Mouse (Mus musculus) ES-Bruce4 (cell line): Measurements from ENCODE around the gene Pla2g2d. TPM values are rescaled to one million over a fixed set of nuclear protein-coding genes. Genes with fewer than 3 reads are reported as not detected.

ENCODE experiments used
- H3K27ac ChIP-seq: 2 replicates; pipeline ENCODE4 v1.5.1; 2012; ENCODE audit warnings: low read length, inconsistent platforms; ENCODE audit not compliant: insufficient read depth
- H3K27me3 ChIP-seq: 2 replicates; pipeline ENCODE4 v1.6.1; 2012; ENCODE audit warnings: mild to moderate bottlenecking, low read length, inconsistent platforms; ENCODE audit not compliant: control insufficient read depth, poor library complexity, insufficient read depth, severe bottlenecking
- H3K36me3 ChIP-seq: 2 replicates; pipeline ENCODE4 v1.6.1; 2012; ENCODE audit warnings: inconsistent platforms, mild to moderate bottlenecking, low read length, moderate library complexity; ENCODE audit not compliant: control insufficient read depth, poor library complexity, insufficient read depth, severe bottlenecking
- H3K4me1 ChIP-seq: one replicate; pipeline ENCODE4 v1.8.1; 2011; ENCODE audit warnings: low read length; ENCODE audit not compliant: control insufficient read depth, insufficient read depth
- H3K4me3 ChIP-seq: 2 replicates; pipeline ENCODE4 v1.5.1; 2011; ENCODE audit warnings: low read depth, mild to moderate bottlenecking, low read length
- H3K9ac ChIP-seq: 2 replicates; pipeline ENCODE4 v1.6.1; 2012; ENCODE audit warnings: low read depth, mild to moderate bottlenecking, inconsistent platforms; ENCODE audit not compliant: poor library complexity, severe bottlenecking
- H3K9me3 ChIP-seq: replicated peaks from 2 replicates; pipeline ENCODE4 v1.6.1; 2012; ENCODE audit warnings: mild to moderate bottlenecking, low read length, inconsistent platforms; ENCODE audit not compliant: control insufficient read depth, poor library complexity, insufficient read depth, severe bottlenecking
- CTCF ChIP-seq: IDR thresholded peaks from one replicate; pipeline ENCODE4 v1.8.1; 2011; ENCODE audit warnings: low read depth, low read length
- EP300 ChIP-seq: IDR thresholded peaks from 2 replicates; pipeline ENCODE4 v1.6.1; 2011; ENCODE audit warnings: low read depth, low read length; ENCODE audit not compliant: insufficient read depth
- POLR2A ChIP-seq: IDR thresholded peaks from one replicate; pipeline ENCODE4 v1.8.1; 2011; ENCODE audit warnings: low read length; ENCODE audit not compliant: insufficient read depth
- polyA plus RNA-seq: library from polyadenylated mRNA; stranded (reverse); fragments of >200 nt; gene quantifications from 2 replicates; pipeline ENCODE4 v1.2.4, GENCODE M21; 2011; ENCODE audit warnings: low read depth; ENCODE audit not compliant: missing spikeins, insufficient read depth, insufficient read length

Pla2g2d gene
- polyA plus RNA-seq, 1 experiment, result 0.55 TPM

DNA sequence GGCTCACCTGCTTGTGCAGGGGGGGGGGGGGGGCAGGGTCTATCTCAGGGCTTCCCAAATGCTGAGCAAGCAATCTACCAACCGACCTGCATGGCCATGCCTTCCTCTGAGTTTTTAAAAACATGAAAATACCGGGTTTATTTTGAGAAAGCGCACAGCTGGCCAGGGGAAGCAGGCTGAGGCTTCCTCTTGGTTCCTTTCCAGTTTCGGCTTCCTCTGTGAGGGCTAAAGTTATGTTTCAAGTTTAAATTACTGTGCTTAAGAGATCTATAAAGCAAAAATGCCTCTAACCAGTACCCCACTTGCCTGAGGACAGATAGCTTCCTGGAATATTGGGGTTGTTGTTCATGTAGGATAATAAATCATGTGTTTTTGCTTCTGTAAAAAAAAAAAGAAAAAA lies 10.6 kb downstream of the Pla2g2d start:
- Histone ChIP-seq H3K4me3 (no peak overlapping the region), H3K27ac (no peak overlapping the region), H3K9me3 (no peaks in the 10 kb centered on the region), H3K27me3 (no peaks in the 10 kb centered on the region), H3K36me3 (no peaks in the 10 kb centered on the region), H3K4me1 (peaks cover under 1% of the 10 kb centered on the region), H3K9ac (no peak overlapping the region)
- no peak for TF ChIP-seq CTCF
- no peak for TF ChIP-seq POLR2A
- no peak for TF ChIP-seq EP300

DNA sequence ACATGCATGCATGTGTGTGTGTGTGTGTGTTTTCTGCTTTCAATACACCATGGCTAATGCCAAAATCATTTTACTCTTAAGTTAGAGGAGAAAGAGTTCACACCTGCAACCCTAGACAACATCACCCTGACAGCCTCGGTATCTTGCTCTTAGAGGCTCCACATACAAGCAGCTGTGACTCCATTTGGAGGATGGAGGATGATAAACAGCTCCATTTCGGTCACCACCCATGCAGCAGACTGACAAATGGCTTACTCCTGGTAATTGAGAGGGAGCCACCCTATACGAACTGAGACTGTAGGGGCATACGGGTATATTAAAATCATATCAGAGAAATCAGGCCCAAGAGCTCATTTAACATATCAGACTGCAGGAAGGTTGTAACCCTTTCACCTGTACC lies 12.8 kb downstream of the Pla2g2d start:
- Histone ChIP-seq H3K4me3 (no peak overlapping the region), H3K27me3 (no peaks in the 10 kb centered on the region), H3K4me1 (peaks cover 2% of the 10 kb centered on the region), H3K36me3 (no peaks in the 10 kb centered on the region), H3K27ac (no peak overlapping the region), H3K9ac (no peak overlapping the region), H3K9me3 (no peaks in the 10 kb centered on the region)
- TF ChIP-seq CTCF, result no peak
- TF ChIP-seq EP300, result no peak
- TF ChIP-seq POLR2A, result no peak

DNA sequence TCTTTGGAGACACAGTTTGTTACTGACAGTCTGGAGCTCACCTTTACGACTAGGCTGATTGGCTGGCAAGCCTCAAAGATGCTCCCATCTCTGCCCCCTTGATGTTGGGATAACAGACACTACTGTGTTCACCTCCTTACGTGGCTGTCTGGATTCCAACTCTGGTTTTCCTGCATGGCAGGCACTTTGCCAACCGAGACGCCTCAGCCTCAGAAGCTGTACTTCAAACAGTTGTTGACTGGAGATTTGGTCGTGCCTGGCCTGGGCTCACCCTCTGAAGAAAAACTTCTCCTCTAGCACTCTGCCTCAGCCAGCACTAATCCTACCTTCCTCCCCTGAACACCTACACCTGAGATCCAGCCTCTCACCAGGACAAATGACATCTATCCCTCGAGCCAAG lies 15.9 kb downstream of the Pla2g2d start:
- H3K27me3 ChIP-seq, result no peaks in the 10 kb centered on the region
- no peak overlapping the region for H3K27ac ChIP-seq
- no peaks in the 10 kb centered on the region for H3K9me3 ChIP-seq
- H3K36me3 ChIP-seq, result no peaks in the 10 kb centered on the region
- TF ChIP-seq CTCF (no peak), POLR2A (no peak), EP300 (no peak)
- H3K4me1 ChIP-seq, result peaks cover 6% of the 10 kb centered on the region
- no peak overlapping the region for H3K4me3 ChIP-seq
- H3K9ac ChIP-seq, result no peak overlapping the region

DNA sequence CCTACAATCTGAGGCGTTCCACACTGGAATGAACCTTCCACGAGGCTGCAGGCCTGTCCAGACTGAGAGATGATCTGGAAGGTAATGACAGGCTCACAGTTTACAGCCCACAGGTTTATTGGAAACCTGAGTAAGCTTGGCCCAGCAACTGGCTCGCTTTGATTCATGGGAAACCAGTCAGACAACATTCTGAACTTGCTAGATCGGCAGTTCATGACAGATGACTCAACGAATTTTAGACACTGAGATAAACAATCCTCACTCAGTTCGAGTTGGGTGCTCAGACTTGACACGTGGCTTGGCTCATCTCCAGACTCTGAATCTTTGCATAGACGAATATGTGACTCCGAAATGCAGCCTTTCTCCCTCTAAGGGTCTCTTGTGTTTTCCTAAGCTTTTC lies 17.1 kb downstream of the Pla2g2d start:
- Histone ChIP-seq H3K9me3 (no peaks in the 10 kb centered on the region), H3K27me3 (no peaks in the 10 kb centered on the region), H3K27ac (no peak overlapping the region), H3K4me3 (no peak overlapping the region), H3K36me3 (no peaks in the 10 kb centered on the region), H3K4me1 (peaks cover 12% of the 10 kb centered on the region), H3K9ac (no peak overlapping the region)
- TF ChIP-seq CTCF, result no peak

DNA sequence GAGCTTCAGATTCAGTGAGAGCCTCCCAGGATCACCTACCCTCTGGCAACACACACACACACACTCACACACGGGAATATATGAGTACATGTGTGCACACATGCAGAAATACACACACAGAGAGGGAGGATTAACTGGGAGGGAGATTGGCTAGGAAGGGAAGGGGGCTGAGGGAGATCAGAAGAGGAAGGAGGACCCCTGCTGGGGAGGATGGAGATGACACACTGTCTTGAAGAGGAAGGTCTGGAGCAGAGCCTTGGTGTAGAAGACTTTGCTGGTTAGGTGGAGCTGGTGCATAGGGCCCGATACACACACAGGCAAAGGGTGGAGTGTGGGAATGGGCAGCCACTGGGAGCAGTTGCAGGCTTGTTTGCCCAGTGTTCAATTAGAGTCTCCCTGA lies 17.7 kb downstream of the Pla2g2d start:
- no peak overlapping the region for H3K4me3 ChIP-seq
- H3K9ac ChIP-seq, result no peak overlapping the region
- no peaks in the 10 kb centered on the region for H3K9me3 ChIP-seq
- no peaks in the 10 kb centered on the region for H3K36me3 ChIP-seq
- TF ChIP-seq POLR2A (no peak), CTCF (peak; percentile 73), EP300 (no peak)
- peaks cover 12% of the 10 kb centered on the region for H3K4me1 ChIP-seq
- H3K27ac ChIP-seq, result no peak overlapping the region
- no peaks in the 10 kb centered on the region for H3K27me3 ChIP-seq

DNA sequence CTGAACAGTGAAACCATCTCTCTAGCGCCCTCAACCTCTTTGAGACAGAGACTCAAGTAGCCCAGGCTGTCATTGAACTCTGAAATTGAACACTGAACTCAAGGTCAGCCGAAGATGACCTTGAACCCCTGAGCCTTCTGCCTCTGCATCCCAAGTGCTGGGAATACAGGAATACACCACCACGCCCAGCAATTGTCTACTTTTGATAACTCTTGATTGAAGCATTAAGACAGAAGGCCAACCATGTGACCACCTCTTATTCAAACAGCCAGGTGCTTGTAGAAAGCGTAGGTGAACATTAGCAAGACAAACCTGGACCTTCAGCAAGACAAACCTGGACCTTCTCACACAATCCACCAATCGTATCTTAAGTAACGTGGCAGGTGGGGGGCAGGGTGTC lies 18.8 kb downstream of the Pla2g2d start:
- no peak overlapping the region for H3K9ac ChIP-seq
- peak overlapping the region; percentile 62 for H3K27ac ChIP-seq
- TF ChIP-seq POLR2A (no peak), EP300 (peak; percentile 93), CTCF (no peak)
- H3K4me1 ChIP-seq, result peaks cover 12% of the 10 kb centered on the region
- no peak overlapping the region for H3K4me3 ChIP-seq
- no peaks in the 10 kb centered on the region for H3K9me3 ChIP-seq
- H3K27me3 ChIP-seq, result no peaks in the 10 kb centered on the region
- H3K36me3 ChIP-seq, result no peaks in the 10 kb centered on the region
